Comparison of ENCODE assay signal across 8 mouse cellular contexts in the genomic region with DNA sequence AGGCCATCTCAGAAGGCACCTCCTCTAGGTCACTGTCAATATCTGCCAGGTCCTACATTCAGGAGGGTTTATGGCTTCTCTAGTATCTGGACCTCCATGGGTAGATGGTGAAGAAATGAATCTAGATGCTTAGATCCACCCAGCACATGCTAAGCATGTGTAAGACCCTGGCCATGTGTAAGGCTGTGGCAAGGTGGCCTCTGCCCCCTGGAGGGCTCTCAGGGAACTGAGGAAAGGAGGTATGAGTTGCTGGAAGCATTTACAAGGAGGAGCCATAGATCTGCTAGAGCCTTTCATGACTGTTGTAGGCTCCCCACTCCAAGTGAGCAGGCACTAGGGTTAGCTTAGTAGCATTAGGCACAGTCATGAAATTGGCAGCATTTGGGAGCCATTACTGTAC.
DNase-seq lines count a peak whose midpoint lies in the region; ATAC-seq and TF ChIP-seq lines count a peak whose summit lies in the region.

No protein-coding gene starts in this region.

- no peak overlapping the region for H3K9ac ChIP-seq in kidney, embryonic 16.5 days (replicated peaks; ENCODE audit: low read length)

- H3K4me3 ChIP-seq in kidney, embryonic 16.5 days (ENCODE audit: low read length), result no peak overlapping the region
- H3K4me3 ChIP-seq in cerebellum, adult 2 months (replicated peaks; ENCODE audit: insufficient read depth, low read depth, low read length), result no peak overlapping the region

- ATAC-seq in kidney, embryonic 16.5 days (ENCODE audit: low FRiP score, low TSS enrichment), result no peak
- ATAC-seq in megakaryocyte progenitor cell, adult 5-6 weeks (replicated peaks; ENCODE audit: poor library complexity), result peak; percentile 61

- DNase-seq in kidney, adult 18-20 months, result peak; percentile 33
- peak; percentile 59 for DNase-seq in NIH3T3 (ENCODE audit: low read depth)
- DNase-seq in embryo, embryonic 10 days (ENCODE audit: low spot score), result peak; percentile 61
- no peak for DNase-seq in spleen, postnatal 10 days (ENCODE audit: low spot score in 2 of 2)
- no peak for DNase-seq in left cerebral cortex, postnatal 36 days (ENCODE audit: low spot score in 2 of 2)
- DNase-seq in cerebellum, adult 2 months, result no peak

- no peak overlapping the region for H3K27ac ChIP-seq in kidney, embryonic 16.5 days (ENCODE audit: low read length)
- H3K27ac ChIP-seq in cerebellum, adult 2 months (ENCODE audit: insufficient read depth, low read length), result no peak overlapping the region

- TF ChIP-seq POLR2A in cerebellum, adult 2 months (IDR thresholded peaks at IDR 0.05; ENCODE audit: borderline replicate concordance, insufficient read depth, low read length), result no peak

- no peaks in the 10 kb centered on the region for H3K36me3 ChIP-seq in kidney, embryonic 16.5 days (ENCODE audit: insufficient read depth, low read length)

- no peak overlapping the region for H3K4me2 ChIP-seq in kidney, embryonic 16.5 days (replicated peaks; ENCODE audit: low read depth, low read length)

- no peak for TF ChIP-seq CTCF in cerebellum, adult 2 months (IDR thresholded peaks at IDR 0.05; ENCODE audit: borderline replicate concordance, insufficient read depth, low read depth, low read length)

- intact Hi-C loops in left cerebral cortex, postnatal 36 days (cut with DNase I), result no loop called here

- no peaks in the 10 kb centered on the region for H3K9me3 ChIP-seq in kidney, embryonic 16.5 days (ENCODE audit: low read length)

- peaks cover 31% of the 10 kb centered on the region for H3K4me1 ChIP-seq in kidney, embryonic 16.5 days (ENCODE audit: insufficient read depth, low read length)
- H3K4me1 ChIP-seq in cerebellum, adult 2 months (ENCODE audit: control insufficient read depth, insufficient read depth, low read length), result no peaks in the 10 kb centered on the region; the same call in 1 of the 2 replicates

- H3K27me3 ChIP-seq in kidney, embryonic 16.5 days (ENCODE audit: insufficient read depth, low read length), result no peaks in the 10 kb centered on the region
- H3K27me3 ChIP-seq in cerebellum, adult 2 months (ENCODE audit: control insufficient read depth, insufficient read depth, low read length), result no peaks in the 10 kb centered on the region

Comparison
In these comparisons a context has a peak if more than half of its experiments do, and no peak if none do; other contexts are left out.
1. DNase-seq: peak in kidney, adult 18-20 months (single experiment), NIH3T3 (single experiment) and embryo, embryonic 10 days (single experiment); none in spleen, postnatal 10 days (0 of 2), left cerebral cortex, postnatal 36 days (0 of 2) and cerebellum, adult 2 months (0 of 2).